19 mouse cellular contexts compared by ENCODE assay signal in the genomic region with DNA sequence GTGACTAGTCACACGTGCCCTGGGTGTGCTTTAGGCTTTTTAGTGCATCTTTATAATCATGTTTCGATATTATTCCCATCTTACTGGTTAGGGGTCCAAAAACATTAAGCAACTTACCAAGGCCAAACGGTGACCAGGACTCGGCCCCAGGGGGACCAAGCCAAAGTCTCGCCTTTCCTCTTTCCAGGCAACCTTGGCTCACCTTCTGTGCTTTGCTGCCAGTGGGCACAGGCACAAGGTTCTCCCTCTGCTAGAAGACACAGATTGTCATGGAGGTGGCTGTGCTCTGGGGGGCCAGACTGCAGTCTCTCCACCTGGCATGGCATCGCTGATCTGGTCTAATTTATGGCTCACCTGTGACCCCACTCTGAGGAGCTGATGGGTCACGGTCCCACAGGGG. TPM values are rescaled to one million over a fixed set of nuclear protein-coding genes. Genes with fewer than 3 reads are reported as not detected.
"Had no signal": no experiment of that assay in that cellular context is flagged by ENCODE, and none has a peak within 500 bp of the region (broad histone marks: within the 10 kb centered on the region; RNA-seq: fewer than 3 reads in every experiment).

No protein-coding gene starts in this region.

- DNase-seq: kidney, postnatal 10 days; kidney, postnatal 36 days; layer of hippocampus, postnatal 36 days; liver, embryonic 13.5 days; lung, adult 2 months; lung, postnatal 14 days; midbrain, embryonic 14.5 days; thymus, adult 18-20 months; thymus, postnatal 36 days had no signal

RNA-seq across cellular contexts. Expression of a gene that starts 12.1 kb away (rescaled TPM):
- total RNA-seq: layer of hippocampus, postnatal 10 days; layer of hippocampus, postnatal 36 days; left cerebral cortex, adult 2 months; left cerebral cortex, postnatal 10 days; left cerebral cortex, postnatal 36 days; liver, adult 2 months; megakaryocyte progenitor cell, adult 5-6 weeks; megakaryocyte-erythroid progenitor cell, adult 5-6 weeks had no signal
- polyA plus RNA-seq: limb, embryonic 11.5 days; liver, adult 2 months; lung, embryonic 16.5 days; midbrain, embryonic 11.5 days; midbrain, embryonic 14.5 days had no signal

RNA-seq across cellular contexts. Expression of a gene that starts 27.8 kb away (rescaled TPM):
- total RNA-seq: megakaryocyte progenitor cell, adult 5-6 weeks; megakaryocyte-erythroid progenitor cell, adult 5-6 weeks had no signal
- polyA plus RNA-seq: liver, adult 2 months; liver, embryonic 13.5 days had no signal
